Mouse (Mus musculus) thymus, postnatal 36 days (tissue): ENCODE measurements around the gene Rac3.

Source experiments
- DNase-seq, 2 experiments: peaks; one replicate each; pipeline ENCODE4 v3.0.0; 2022; ENCODE audit warnings: mixed read lengths in 2 of 2

Rac3 gene

GRCm38 (mm10) chr11:120707225-120707624, 14.0 kb upstream of the Rac3 start:
- no peak for DNase-seq

- DNase-seq: no peak
Observed at GRCm38 (mm10) chr11:120707969-120708368, 13.3 kb upstream of the Rac3 start.

- DNase-seq: no peak
Observed at GRCm38 (mm10) chr11:120709551-120709950, 11.7 kb upstream of the Rac3 start.

GRCm38 (mm10) chr11:120710672-120711071, 10.6 kb upstream of the Rac3 start:
- DNase-seq: no peak

- DNase-seq: peak in 1 of 2 experiments; percentile 25
Observed at GRCm38 (mm10) chr11:120711980-120712604, 9.2 kb upstream of the Rac3 start.

GRCm38 (mm10) chr11:120712771-120713568, 8.3 kb upstream of the Rac3 start:
- peak; percentile 68 to 70 for DNase-seq

GRCm38 (mm10) chr11:120713580-120714518, 7.4 kb upstream of the Rac3 start, which contains the start of the genes Cenpx and Lrrc45:
Gene Cenpx, minus strand, starts transcription at chr11:120713738.
Gene Lrrc45, plus strand, starts transcription at chr11:120713925.
- peak; percentile 96 to 98 for DNase-seq

GRCm38 (mm10) chr11:120714546-120714945, 6.7 kb upstream of the Rac3 start:
- DNase-seq: no peak

- no peak for DNase-seq
Observed at GRCm38 (mm10) chr11:120715131-120715530, 6.1 kb upstream of the Rac3 start.

- DNase-seq: no peak
Observed at GRCm38 (mm10) chr11:120719242-120719641, 2.0 kb upstream of the Rac3 start.

- DNase-seq: no peak
Observed at GRCm38 (mm10) chr11:120719841-120720376, 1.4 kb upstream of the Rac3 start.

GRCm38 (mm10) chr11:120720450-120720849, 820 bp upstream of the Rac3 start:
- peak; percentile 89 to 91 for DNase-seq

- DNase-seq: no peak
Observed at GRCm38 (mm10) chr11:120722067-120722630, 879 bp downstream of the Rac3 start.

- DNase-seq: no peak
Observed at GRCm38 (mm10) chr11:120722761-120723382, 1.6 kb downstream of the Rac3 start.

- DNase-seq: no peak
Observed at GRCm38 (mm10) chr11:120723509-120723908, 2.2 kb downstream of the Rac3 start.

- DNase-seq: no peak
Observed at GRCm38 (mm10) chr11:120726243-120727168, 5.2 kb downstream of the Rac3 start.

- peak in 1 of 2 experiments; percentile 32 for DNase-seq
Observed at GRCm38 (mm10) chr11:120727169-120727527, 5.9 kb downstream of the Rac3 start, which contains the start of gene Dcxr. Gene Dcxr, minus strand, starts transcription at chr11:120727281.

- no peak for DNase-seq
Observed at GRCm38 (mm10) chr11:120727564-120727963, 6.3 kb downstream of the Rac3 start.

GRCm38 (mm10) chr11:120728530-120729240, 7.4 kb downstream of the Rac3 start:
- DNase-seq: no peak
